Comparison of ENCODE assay signal across 23 mouse cellular contexts in the genomic region with DNA sequence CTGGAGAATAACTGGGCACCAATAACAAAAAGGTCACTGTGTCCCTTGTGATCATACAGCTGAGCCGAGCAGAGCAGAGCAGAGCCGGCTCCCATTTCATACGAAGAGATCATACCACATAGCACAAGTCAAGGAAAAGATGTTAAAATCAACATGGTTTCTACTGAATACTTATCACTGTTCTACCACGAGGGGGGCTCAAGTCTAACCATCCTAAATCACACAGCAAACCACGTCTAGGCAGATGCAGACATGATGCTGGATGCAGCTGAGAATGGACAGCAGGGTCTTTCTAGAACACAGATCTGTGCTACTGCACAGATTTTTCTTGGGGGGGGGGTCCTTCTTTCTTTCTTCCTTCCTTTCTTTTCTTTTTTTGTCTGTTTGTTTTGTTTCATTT.
DNase-seq lines count a peak whose midpoint lies in the region; ATAC-seq and TF ChIP-seq lines count a peak whose summit lies in the region.
"Had no signal": no experiment of that assay in that cellular context is flagged by ENCODE, and none has a peak within 500 bp of the region (broad histone marks: within the 10 kb centered on the region; RNA-seq: fewer than 3 reads in every experiment).

No protein-coding gene starts in this region.

- ATAC-seq in liver, postnatal 0 days, result no peak
- ATAC-seq: activated CD4-positive, CD25-positive, alpha-beta regulatory T cell, adult 4 months; CD4-positive, CD25-positive, alpha-beta regulatory T cell, adult 4 months; Patski had no signal

- no peaks in the 10 kb centered on the region for H3K27me3 ChIP-seq in liver, postnatal 0 days (ENCODE audit: insufficient read depth, low read length)
- H3K27me3 ChIP-seq in CH12.LX (replicated peaks), result peaks cover 18% of the 10 kb centered on the region
- H3K27me3 ChIP-seq: Patski had no signal

- H3K4me3 ChIP-seq in layer of hippocampus, adult 2 months, result no peak overlapping the region
- no peak overlapping the region for H3K4me3 ChIP-seq in liver, postnatal 0 days (ENCODE audit: low read depth, low read length)
- no peak overlapping the region for H3K4me3 ChIP-seq in CH12.LX (replicated peaks in 1 of 3; ENCODE audit: low read depth in 2 of 3, low read length in 2 of 3, poor library complexity in 1 of 3)

- no peaks in the 10 kb centered on the region for H3K79me2 ChIP-seq in CH12.LX (replicated peaks; ENCODE audit: control insufficient read depth, extremely low read depth, insufficient read depth, poor library complexity, severe bottlenecking)

- no peak overlapping the region for H3K4me2 ChIP-seq in liver, postnatal 0 days (ENCODE audit: low read depth, low read length)
- H3K4me2 ChIP-seq in CH12.LX (ENCODE audit: insufficient read depth, low read depth, poor library complexity, severe bottlenecking), result no peak overlapping the region

- no peak for TF ChIP-seq POLR2A in CH12.LX (IDR thresholded peaks at IDR 0.05; ENCODE audit: low read depth, low read length)

- WGBS in liver, postnatal 0 days (ENCODE audit: insufficient replicate concordance), result 74% methylated on average over 5 of the region's 5 CpGs

- TF ChIP-seq CTCF in layer of hippocampus, adult 2 months (conservative IDR thresholded peaks at IDR 0.05), result 0 out of 2 replicates have a peak, but pooled peaks have one; percentile 11
- TF ChIP-seq CTCF in liver, postnatal 0 days (IDR thresholded peaks at IDR 0.05; ENCODE audit: low read depth), result 0 out of 2 replicates have a peak, but pooled peaks have one; percentile 2
- peak in 1 of 2 experiments; percentile 50; a peak in 2 of 4 replicates for TF ChIP-seq CTCF in CH12.LX (conservative IDR thresholded peaks at IDR 0.05 in 1 of 2, IDR thresholded peaks at IDR 0.05 in 1 of 2; ENCODE audit: low read depth in 2 of 2, low read length in 2 of 2)

- in situ Hi-C loops in CH12.LX (cut with MboI; ENCODE audit: low pct_ligation_motif_present, low pct_unique_long_range_greater_than_20kb, low sequenced_read_pairs), result no loop called here

- no peaks in the 10 kb centered on the region for H3K4me1 ChIP-seq in liver, postnatal 0 days (ENCODE audit: insufficient read depth)
- no peaks in the 10 kb centered on the region for H3K4me1 ChIP-seq in CH12.LX (ENCODE audit: control insufficient read depth in 1 of 2, insufficient read depth in 2 of 2)

- no peak overlapping the region for H3K27ac ChIP-seq in layer of hippocampus, adult 2 months
- no peak overlapping the region for H3K27ac ChIP-seq in liver, postnatal 0 days (ENCODE audit: low read depth)
- no peak overlapping the region for H3K27ac ChIP-seq in CH12.LX (ENCODE audit: insufficient read depth, low read depth)

- no peaks in the 10 kb centered on the region for H3K9me3 ChIP-seq in liver, postnatal 0 days (ENCODE audit: low read length)
- no peaks in the 10 kb centered on the region for H3K9me3 ChIP-seq in CH12.LX (replicated peaks; ENCODE audit: low read length)

- TF ChIP-seq RAD21 in CH12.LX (IDR thresholded peaks at IDR 0.05; ENCODE audit: low read depth, low read length), result peak; percentile 53

- no peak for DNase-seq in layer of hippocampus, adult 2 months (ENCODE audit: low spot score in 2 of 2)
- no peak for DNase-seq in layer of hippocampus, adult 18-20 months (ENCODE audit: low spot score in 2 of 2)
- DNase-seq in liver, postnatal 0 days, result no peak
- DNase-seq in liver (no peak), A20 (ENCODE audit: low read depth, low spot score) (peak; percentile 18), CH12.LX (ENCODE audit: extremely low read depth) (no peak)
- no peak for DNase-seq in left cerebral cortex, postnatal 25 days (ENCODE audit: low spot score in 2 of 2)
- DNase-seq in kidney, adult 11 months, result no peak
- DNase-seq: adrenal gland, adult 2 months; adrenal gland, adult 8-10 months; adrenal gland, postnatal 10 days; adrenal gland, postnatal 14 days; adrenal gland, postnatal 25 days; adrenal gland, postnatal 36 days; B cell, adult 2 months; cerebellum, adult 11 months; cerebellum, adult 11-12 months; cerebellum, adult 18-20 months; cerebellum, adult 2 months had no signal

- peaks cover 2% of the 10 kb centered on the region; the same call in 1 of the 2 replicates for H3K36me3 ChIP-seq in liver, postnatal 0 days (replicated peaks; ENCODE audit: insufficient read depth, low read length)
- H3K36me3 ChIP-seq in CH12.LX (replicated peaks in 1 of 2; ENCODE audit: control insufficient read depth in 1 of 2, insufficient read depth in 1 of 2, low read length in 1 of 2), result no peaks in the 10 kb centered on the region
- H3K36me3 ChIP-seq: G1E had no signal

- TF ChIP-seq EP300 in liver, postnatal 0 days (IDR thresholded peaks at IDR 0.05; ENCODE audit: low read depth), result no peak
- TF ChIP-seq EP300 in CH12.LX (IDR thresholded peaks at IDR 0.05; ENCODE audit: low read length), result no peak

- dilution Hi-C loops in CH12.LX (cut with MboI; ENCODE audit: extremely low pct_ligation_motif_present, extremely low pct_unique_long_range_greater_than_20kb, low sequenced_read_pairs), result no loop called here

- intact Hi-C loops in left cerebral cortex, postnatal 25 days (cut with DNase I), result no loop called here

- no peak overlapping the region for H3K9ac ChIP-seq in liver, postnatal 0 days (replicated peaks)
- H3K9ac ChIP-seq in CH12.LX (ENCODE audit: insufficient read depth, low read depth), result no peak overlapping the region

TF ChIP-seq in CH12.LX, 34 proteins besides CTCF, POLR2A, EP300 and RAD21:
- TF ChIP-seq RCOR1 (conservative IDR thresholded peaks at IDR 0.05; ENCODE audit: low read depth, low read length) (no peak), SMC3 (IDR thresholded peaks at IDR 0.05; ENCODE audit: low read depth, low read length) (peak; percentile 48)
